ENCODE assay signal across 8 mouse cellular contexts in the genomic region with DNA sequence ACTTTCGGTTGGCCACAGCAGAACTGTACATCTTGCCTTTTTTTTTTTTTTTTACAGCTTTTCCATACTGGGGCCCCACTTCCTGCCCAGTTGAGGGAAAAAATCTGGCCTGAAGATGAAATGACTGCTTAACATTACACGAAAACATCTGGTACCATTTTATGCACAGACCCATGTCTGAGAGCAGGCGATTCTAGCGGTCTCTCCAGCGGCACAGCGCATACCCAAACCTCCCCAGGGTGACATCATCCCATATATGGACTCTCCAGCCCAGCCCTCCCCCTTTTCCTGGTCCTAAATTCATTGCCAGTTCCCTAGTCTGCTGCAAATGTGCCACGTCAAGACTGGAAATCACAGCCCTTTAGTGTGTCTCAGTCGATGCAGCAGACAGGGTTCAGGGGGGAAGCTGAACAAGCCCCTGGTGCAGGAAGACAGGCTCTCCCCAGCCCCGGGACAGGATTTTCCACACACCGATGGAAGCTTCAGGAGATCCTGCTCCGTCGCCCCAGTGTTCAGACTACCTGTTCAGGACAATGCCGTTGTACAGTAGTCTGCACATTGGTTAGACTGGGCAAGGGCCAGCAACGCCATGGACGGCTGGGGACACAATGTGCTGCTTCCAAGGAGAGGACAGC.
A peak's percentile ranks its signal among the peaks of the same experiment; 100 is the strongest.
DNase-seq lines count a peak whose midpoint lies in the region; ATAC-seq and TF ChIP-seq lines count a peak whose summit lies in the region.

No protein-coding gene starts in this region.

- no peaks in the 10 kb centered on the region; the same call in 1 of the 2 replicates for H3K4me1 ChIP-seq in intestine, embryonic 14.5 days (replicated peaks; ENCODE audit: control insufficient read depth, insufficient read depth, low read length)
- H3K4me1 ChIP-seq in liver, embryonic 14.5 days (replicated peaks; ENCODE audit: control insufficient read depth in 2 of 2, insufficient read depth in 2 of 2, low read length in 1 of 2): peaks cover 0 to 2% of the 10 kb centered on the region in 2 experiments; a peak in 1 of 4 replicates
- peaks cover 18% of the 10 kb centered on the region for H3K4me1 ChIP-seq in stomach, embryonic 14.5 days (ENCODE audit: control insufficient read depth, insufficient read depth, low read length)

- H3K27me3 ChIP-seq in intestine, embryonic 14.5 days (replicated peaks; ENCODE audit: control insufficient read depth, insufficient read depth, low read length): no peaks in the 10 kb centered on the region
- H3K27me3 ChIP-seq in liver, embryonic 14.5 days (ENCODE audit: control insufficient read depth, insufficient read depth, low read length): no peaks in the 10 kb centered on the region
- no peaks in the 10 kb centered on the region for H3K27me3 ChIP-seq in stomach, embryonic 14.5 days (ENCODE audit: control insufficient read depth, insufficient read depth, low read length)

- H3K27ac ChIP-seq in intestine, embryonic 14.5 days (ENCODE audit: low read depth): peak overlapping the region; percentile 100
- H3K27ac ChIP-seq in liver, embryonic 14.5 days: no peak overlapping the region
- H3K27ac ChIP-seq in stomach, embryonic 14.5 days (ENCODE audit: low read length): peak overlapping the region; percentile 100

- no peaks in the 10 kb centered on the region for H3K9me3 ChIP-seq in intestine, embryonic 14.5 days (ENCODE audit: control insufficient read depth, low read length)
- no peaks in the 10 kb centered on the region for H3K9me3 ChIP-seq in liver, embryonic 14.5 days (ENCODE audit: control insufficient read depth, low read length)
- H3K9me3 ChIP-seq in stomach, embryonic 14.5 days (ENCODE audit: control insufficient read depth, low read depth, low read length): no peaks in the 10 kb centered on the region

- peak overlapping the region; percentile 61 for H3K4me2 ChIP-seq in intestine, embryonic 14.5 days (ENCODE audit: low read length)
- H3K4me2 ChIP-seq in liver, embryonic 14.5 days (ENCODE audit: low read depth): no peak overlapping the region
- peak overlapping the region; percentile 29 for H3K4me2 ChIP-seq in stomach, embryonic 14.5 days (replicated peaks; ENCODE audit: low read depth, low read length)

- peak overlapping the region; percentile 95 for H3K9ac ChIP-seq in intestine, embryonic 14.5 days (ENCODE audit: low read length)
- H3K9ac ChIP-seq in liver, embryonic 14.5 days (replicated peaks): no peak overlapping the region
- H3K9ac ChIP-seq in stomach, embryonic 14.5 days (replicated peaks; ENCODE audit: low read depth, low read length): peak overlapping the region; percentile 81

- TF ChIP-seq EP300 in liver, embryonic 14.5 days (IDR thresholded peaks at IDR 0.05; ENCODE audit: low read depth): no peak

- TF ChIP-seq CTCF in liver, embryonic 14.5 days (IDR thresholded peaks at IDR 0.05; ENCODE audit: low read depth): no peak

- intact Hi-C loops in gastrocnemius, postnatal 36 days (cut with DNase I): no loop called here

- H3K36me3 ChIP-seq in intestine, embryonic 14.5 days (ENCODE audit: control insufficient read depth, insufficient read depth, low read length): peaks cover 6% of the 10 kb centered on the region
- no peaks in the 10 kb centered on the region for H3K36me3 ChIP-seq in liver, embryonic 14.5 days (replicated peaks; ENCODE audit: control insufficient read depth, insufficient read depth, low read depth)
- H3K36me3 ChIP-seq in stomach, embryonic 14.5 days (ENCODE audit: control insufficient read depth, insufficient read depth, low read length): no peaks in the 10 kb centered on the region

- 22% methylated on average over 15 of the region's 15 CpGs for WGBS in intestine, embryonic 14.5 days
- WGBS in liver, embryonic 14.5 days (ENCODE audit: insufficient replicate concordance): 62% methylated on average over 15 of the region's 15 CpGs
- WGBS in stomach, embryonic 14.5 days: 25% methylated on average over 15 of the region's 15 CpGs

- DNase-seq in embryo, embryonic 10.5 days (ENCODE audit: low spot score): peak; percentile 94
- DNase-seq in gastrocnemius, postnatal 36 days: peak; percentile 69 to 76
- DNase-seq in intestine, embryonic 14.5 days (ENCODE audit: low spot score): peak; percentile 85
- no peak for DNase-seq in liver, embryonic 14.5 days (ENCODE audit: low read depth in 3 of 3, low spot score in 3 of 3)
- DNase-seq in thymus, adult 18-20 months: no peak
- no peak for DNase-seq in right cerebral cortex, postnatal 36 days (ENCODE audit: low spot score in 2 of 2)
- DNase-seq in right cerebral cortex, postnatal 14 days: no peak

- ATAC-seq in intestine, embryonic 14.5 days (replicated peaks; ENCODE audit: low FRiP score, low TSS enrichment, low read depth): peak; percentile 96
- peak; percentile 41 for ATAC-seq in liver, embryonic 14.5 days (ENCODE audit: insufficient read depth)
- peak; percentile 96 for ATAC-seq in stomach, embryonic 14.5 days (ENCODE audit: insufficient number of reproducible peaks, insufficient read depth, low FRiP score, low read depth)

- peak overlapping the region; percentile 64 for H3K4me3 ChIP-seq in intestine, embryonic 14.5 days (ENCODE audit: low read depth, low read length)
- peak overlapping the region in 1 of 2 experiments; percentile 20; a peak in 2 of 4 replicates for H3K4me3 ChIP-seq in liver, embryonic 14.5 days (ENCODE audit: insufficient read depth in 1 of 2, low read depth in 2 of 2, low read length in 2 of 2)
- H3K4me3 ChIP-seq in stomach, embryonic 14.5 days (ENCODE audit: low read depth, low read length): peak overlapping the region; percentile 53

Comparison
In these comparisons a context has a peak if more than half of its experiments do, and no peak if none do; other contexts are left out.
1. DNase-seq: peak in embryo, embryonic 10.5 days (single experiment), gastrocnemius, postnatal 36 days (2 of 2) and intestine, embryonic 14.5 days (single experiment); none in liver, embryonic 14.5 days (0 of 3), thymus, adult 18-20 months (0 of 2), right cerebral cortex, postnatal 36 days (0 of 2) and right cerebral cortex, postnatal 14 days (single experiment).
2. ATAC-seq: peak in every context shown above with its lines; median percentile 96 in intestine, embryonic 14.5 days; 96 in stomach, embryonic 14.5 days; 41 in liver, embryonic 14.5 days.